Mouse (Mus musculus) layer of hippocampus, adult 18-20 months (tissue): ENCODE data around the gene Fat1. TPM values are rescaled to one million over a fixed set of nuclear protein-coding genes. Genes with fewer than 3 reads are reported as not detected.

Experiments
- DNase-seq, 2 experiments: peaks; one replicate each; pipeline ENCODE4 v3.0.0; 2022; ENCODE audit warnings: low spot score in 2 of 2
- long read RNA-seq: library from polyadenylated mRNA; stranded (forward); transcript quantifications from one replicate; pipeline ENCODE4 v2.0.0, GENCODE M21; 2021
- total RNA-seq, 2 experiments: library from RNA; stranded (reverse); gene quantifications; 2 replicates each; pipeline ENCODE4 v1.2.3; 2021

Fat1 gene
- 10 to 100 TPM; 19.5 to 23.1 TPM for total RNA-seq
- long read RNA-seq, partial matches to known transcripts = 5 of 6 reads
- long read RNA-seq, other reads (novel, unspliced or antisense) = 1 of 6 reads

DNA sequence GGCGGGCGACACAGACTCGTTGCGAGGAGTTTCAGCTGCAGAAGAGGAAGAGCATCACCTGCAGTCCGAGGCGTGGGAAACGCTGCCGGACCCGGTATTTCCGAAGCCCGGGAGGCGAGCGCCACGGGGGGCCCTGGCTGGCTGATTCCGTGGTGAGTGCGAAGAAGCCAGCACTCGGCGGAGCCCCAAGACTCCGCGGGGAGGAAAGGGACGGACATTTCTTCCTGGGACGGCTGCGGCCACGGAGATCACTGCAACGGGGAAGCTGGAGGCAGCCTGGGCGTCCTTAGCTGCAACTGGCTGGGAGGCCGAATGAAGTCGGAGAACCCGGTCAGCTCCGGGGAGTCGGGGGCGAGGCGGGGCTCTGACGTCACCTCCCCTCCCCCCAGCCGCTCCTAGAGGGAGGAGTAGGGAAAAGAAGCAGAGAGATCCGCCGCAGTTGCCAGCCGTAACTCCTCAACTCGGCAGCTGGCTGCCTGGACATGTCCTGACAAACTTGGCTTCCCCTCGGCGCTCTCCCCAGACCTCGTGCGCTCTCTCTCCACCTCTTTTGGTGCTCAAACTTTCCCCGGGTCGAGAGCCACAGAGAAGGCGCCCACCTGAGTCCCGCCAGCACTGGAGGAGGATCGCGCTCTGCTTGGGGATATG lies at the start of gene Fat1:
Fat1 (plus strand) TSS at position 598 of the 648 bp plus-strand sequence.
- DNase-seq = peak; percentile 40 to 59

- no peak for DNase-seq
These were observed 40.6 kb upstream of the Fat1 start for GRCm38 (mm10) chr8:44894626-44895025.

DNA sequence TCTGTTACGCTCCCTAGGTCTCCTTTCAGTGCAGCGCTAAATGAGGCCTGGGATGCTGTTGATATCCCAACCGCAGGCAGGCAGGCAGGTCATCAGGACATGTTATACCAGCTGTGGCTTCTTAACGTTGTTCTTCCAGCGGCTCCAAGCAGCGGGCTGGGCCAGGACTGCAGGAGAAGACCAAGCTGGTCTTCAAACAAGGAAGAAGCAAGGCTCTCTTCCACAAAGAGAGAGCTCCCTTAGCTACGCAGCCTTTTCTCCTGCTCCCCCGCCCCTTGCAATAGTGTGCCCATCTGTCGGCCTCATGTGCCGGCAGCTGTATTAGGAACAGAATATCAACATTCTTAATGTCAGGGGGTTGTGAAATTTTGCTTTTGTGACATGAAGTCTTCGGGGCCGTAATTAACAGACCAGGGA lies 35.7 kb upstream of the Fat1 start:
- peak; percentile 22 to 54 for DNase-seq

GRCm38 (mm10) chr8:44911126-44911903 lies 23.9 kb upstream of the Fat1 start:
- DNase-seq = no peak

GRCm38 (mm10) chr8:44919487-44920082 lies 15.7 kb upstream of the Fat1 start:
- DNase-seq = no peak

DNA sequence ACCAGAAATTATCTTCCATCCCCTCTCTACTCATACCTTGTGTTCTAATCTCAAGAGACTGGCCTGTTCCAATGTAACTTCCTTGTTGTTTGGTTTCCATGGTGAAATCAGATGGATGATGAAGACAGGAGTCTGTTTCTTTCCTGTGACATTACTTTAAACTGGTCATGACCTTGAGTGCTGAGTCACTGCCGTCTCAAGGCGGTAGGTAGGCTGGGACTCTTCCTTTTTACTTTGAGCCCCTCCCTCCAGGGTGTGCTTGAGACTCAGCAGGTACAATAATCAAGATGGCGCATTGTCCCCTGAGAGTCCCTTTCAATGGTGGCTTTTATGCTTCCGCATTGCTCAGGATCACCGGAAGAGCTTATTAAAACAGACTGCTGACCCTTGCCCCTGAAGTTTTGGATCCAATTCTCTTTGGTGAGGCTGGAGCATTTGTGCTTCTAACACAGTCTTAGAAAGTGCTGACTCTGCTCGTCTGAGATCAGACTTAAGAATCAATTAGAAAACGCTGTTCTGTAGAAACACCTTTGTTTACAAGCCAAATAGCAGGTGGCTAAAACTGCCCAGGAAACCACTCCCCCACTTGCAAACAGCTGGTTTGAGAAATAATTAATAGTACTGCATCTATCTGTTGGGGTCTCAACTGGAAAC lies 14.7 kb upstream of the Fat1 start:
- DNase-seq = no peak

GRCm38 (mm10) chr8:44924995-44925394 lies 10.3 kb upstream of the Fat1 start:
- DNase-seq = no peak

DNA sequence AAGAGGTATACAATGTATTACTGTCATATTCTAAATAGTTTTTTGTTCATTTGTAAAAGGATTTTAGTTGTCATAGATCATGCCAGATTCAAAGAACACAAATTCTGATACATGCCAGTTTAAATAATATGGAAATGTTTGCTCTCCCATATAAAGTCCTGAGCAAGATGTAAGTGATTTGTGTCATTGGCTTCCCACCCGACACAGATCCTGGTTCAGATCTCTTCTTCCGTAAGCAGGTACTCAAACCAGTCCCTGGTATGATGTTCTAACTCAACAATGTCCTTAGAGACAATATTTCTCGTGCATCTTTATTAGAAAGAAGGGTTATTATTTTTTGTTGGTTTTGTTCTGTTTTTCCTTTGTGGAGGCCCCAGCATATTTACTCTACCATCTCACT lies 5.2 kb upstream of the Fat1 start:
- no peak for DNase-seq

DNA sequence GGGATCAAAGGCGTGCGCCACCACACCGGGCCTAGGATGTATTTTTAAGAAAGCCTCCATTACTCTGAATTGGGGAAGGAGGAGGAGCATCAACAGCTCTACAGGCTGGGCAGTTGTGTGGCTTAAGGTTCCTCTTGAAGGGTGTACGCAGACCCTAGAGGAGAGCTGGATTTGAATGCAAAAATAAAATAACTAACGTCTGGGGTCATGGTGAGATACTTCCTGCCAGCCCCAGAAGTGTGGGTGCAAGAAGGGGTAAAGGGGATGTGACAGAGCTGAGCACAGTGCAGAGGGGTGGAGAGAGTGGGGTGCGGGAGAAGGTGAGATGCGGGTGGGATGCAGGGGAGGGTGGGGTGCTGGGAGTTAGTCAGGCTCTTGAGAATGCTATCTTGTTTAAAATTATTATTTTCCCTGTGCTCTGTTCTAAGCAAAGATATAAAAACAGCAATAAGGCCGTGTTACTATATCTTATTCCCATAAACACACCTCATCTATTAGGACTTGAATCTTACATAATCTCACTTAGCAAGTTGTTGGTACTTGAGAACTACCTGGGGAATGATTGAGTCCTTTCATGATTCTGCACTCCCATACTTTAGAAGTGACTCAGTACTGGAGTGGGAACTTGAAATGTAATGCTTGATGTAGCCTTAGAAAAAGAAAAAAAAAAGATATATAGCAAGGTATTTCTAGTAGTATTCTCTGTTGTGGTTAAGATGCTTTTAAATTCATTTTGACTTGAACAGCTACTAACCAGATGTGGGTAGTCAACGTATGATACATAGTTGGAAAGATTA lies 2.5 kb upstream of the Fat1 start:
- DNase-seq = no peak

- no peak for DNase-seq
These were observed 1.8 kb upstream of the Fat1 start for GRCm38 (mm10) chr8:44933478-44933877.

- DNase-seq = no peak
These were observed 831 bp upstream of the Fat1 start for GRCm38 (mm10) chr8:44934416-44934815.

DNA sequence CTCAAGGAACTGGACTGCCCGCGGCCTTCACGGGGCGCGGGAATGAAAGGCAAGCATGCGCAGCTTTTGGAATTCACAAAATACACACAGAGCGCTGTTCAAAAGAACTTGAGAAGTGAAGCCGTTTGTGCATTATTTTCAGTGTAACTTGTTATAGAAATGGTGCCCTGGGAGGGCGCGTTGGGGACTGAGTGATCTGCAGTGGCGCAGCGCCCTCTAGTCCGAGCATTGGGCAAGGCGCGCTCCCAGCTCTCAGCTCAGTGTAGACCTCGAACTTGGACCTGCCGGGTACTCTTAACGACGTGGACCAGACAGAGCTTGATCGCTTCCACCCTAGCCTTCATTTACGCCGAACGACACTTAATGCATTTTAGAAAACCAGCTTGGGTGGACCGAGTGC lies 494 bp downstream of the Fat1 start:
- peak; percentile 76 to 90 for DNase-seq

DNA sequence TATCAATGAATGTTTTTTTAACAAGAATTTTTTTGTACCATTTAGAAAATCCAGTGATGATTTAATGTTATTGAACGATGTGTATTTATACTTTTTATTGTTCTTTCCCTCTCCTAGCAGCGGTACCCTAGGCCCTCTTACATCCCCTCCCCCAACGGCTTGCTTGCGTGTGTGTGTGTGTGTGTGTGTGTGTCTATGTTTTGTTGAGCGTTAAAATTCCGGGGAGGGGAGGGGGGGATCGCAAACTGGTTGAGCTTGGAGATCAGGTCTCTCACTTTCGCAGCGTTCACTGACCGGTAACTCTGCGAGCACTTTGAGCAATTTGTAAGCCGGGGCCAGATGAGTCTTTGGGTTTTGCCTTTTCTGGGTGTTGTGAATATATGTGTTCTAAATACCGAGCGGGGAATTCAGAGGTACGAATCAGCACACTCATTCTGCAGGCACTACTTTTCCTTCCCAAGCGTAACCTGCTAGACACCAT lies 1.3 kb downstream of the Fat1 start:
- no peak for DNase-seq

DNA sequence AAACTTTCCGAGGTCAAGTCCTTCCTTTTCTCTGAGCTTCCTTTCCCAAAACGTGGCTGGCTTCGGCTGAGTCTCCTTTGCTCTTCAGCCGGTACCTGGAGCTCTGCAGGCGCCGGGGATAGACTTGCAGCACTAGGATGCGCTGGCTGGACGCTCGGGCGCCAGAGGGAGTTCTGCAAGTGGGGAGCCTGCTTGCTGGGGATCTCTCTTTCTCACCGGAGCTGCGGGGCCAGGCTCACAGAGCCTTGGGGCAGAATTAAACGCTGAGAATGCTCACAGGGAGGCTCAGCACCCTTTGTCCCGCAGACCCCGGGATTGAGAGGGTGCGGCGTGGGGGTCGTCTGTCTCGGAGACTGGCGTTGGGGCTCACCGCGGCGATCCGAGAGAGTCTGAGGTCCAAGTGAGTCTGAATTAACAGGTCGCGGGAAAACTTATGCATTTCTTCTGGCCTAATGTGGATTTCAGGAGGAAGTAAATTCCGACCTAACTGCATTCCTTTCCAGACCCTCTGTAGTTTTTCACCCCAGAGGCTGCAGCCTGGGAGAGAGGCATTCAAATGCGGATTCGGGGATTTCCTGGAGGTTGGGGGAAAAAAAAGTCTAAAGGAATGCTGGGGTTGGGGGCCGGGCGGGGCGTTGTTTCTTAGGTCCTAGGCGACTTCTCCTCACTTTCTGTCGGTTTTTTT lies 2.0 kb downstream of the Fat1 start:
- peak; percentile 41 to 62 for DNase-seq

DNA sequence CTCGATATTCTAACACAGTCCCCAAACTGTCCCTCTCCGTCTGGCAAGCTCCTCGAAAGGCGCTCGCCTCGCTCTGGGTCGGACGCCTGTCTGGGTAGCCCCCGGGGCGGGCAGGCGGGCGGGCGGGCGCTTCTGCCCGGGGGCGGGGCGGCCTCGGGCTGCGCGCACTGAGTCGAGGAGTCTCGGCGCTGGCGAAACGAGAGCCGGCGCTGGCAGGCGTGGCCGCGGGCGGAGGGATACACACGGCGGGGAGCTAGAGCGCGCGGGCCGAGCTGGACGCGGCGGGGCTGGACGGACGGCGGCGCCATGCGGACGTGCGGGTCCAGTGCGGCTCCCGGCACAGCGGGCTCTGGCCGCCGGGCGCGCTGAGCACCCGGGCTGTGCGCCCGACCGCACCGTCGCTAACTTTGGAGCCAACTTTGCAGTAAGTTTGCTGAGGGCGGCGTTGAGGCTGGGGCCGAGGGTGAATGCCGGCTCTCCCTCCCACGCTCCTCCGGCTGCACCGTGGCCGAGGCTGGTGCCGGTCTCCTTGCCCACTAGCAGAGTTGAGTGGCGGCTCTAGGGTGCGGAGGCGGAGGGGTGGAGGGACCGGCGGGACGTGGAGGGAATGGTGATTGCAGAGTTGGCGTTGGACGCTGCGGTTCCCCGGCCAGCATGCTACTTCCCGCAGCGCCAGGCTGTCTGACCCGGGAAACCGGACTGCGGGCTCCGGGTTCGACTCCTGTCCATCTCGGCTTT lies 2.8 kb downstream of the Fat1 start:
- peak; percentile 84 to 87 for DNase-seq

DNA sequence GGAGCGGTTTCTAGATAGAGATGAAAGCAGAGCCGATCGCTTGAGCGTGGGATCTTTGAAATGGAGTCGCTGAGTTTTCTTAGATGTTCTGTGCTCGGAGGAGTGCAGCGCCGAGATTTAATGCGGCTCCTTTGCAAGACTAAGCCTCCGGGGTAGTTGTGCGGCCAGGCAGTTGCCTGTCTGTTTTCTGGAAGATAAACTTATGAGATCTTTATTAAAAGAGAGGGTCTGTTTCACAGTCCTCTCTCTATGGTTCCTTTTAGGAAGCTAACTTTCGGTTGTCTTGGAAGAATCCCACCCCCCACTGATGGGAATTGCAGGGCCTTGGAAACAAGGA lies 3.4 kb downstream of the Fat1 start:
- no peak for DNase-seq

DNA sequence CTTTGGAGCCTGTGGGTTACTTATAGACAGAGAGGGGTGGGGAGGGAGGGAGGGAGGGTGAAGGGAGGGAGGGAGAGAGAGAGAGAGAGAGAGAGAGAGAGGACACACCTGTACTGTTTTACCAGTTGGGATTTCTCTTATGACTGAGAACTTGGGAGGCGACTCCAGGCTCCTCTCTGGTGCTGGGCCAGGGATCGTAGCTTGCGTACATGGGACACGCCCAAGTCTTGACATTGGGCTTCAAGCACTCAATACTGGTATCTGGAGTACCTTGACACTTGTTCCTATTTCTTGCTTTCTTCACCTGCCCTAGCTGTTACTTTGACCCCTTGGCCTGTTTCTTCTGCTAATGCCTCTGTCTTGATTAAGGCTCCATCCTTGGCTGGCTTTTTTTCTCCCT lies 10.3 kb downstream of the Fat1 start:
- no peak for DNase-seq

DNA sequence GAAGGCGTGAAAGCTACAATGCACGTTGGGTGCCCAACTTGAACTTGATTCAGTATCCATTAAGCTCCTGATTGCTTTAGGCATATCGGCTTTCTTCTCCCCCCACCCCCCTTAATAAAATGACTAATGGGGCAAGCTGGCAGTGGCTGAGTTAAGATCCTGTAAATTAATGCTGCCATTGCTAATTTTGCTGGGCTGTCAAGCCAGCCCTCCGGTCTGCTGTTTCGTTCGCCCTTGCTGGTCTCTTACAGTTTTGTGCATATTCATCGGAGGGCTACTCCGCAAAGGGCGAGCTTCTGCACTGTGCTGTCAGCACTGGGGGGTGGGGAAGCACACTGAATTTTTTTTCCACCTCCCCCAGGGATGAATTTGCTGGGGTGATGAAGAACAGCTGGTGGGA lies 13.3 kb downstream of the Fat1 start:
- DNase-seq = no peak

DNA sequence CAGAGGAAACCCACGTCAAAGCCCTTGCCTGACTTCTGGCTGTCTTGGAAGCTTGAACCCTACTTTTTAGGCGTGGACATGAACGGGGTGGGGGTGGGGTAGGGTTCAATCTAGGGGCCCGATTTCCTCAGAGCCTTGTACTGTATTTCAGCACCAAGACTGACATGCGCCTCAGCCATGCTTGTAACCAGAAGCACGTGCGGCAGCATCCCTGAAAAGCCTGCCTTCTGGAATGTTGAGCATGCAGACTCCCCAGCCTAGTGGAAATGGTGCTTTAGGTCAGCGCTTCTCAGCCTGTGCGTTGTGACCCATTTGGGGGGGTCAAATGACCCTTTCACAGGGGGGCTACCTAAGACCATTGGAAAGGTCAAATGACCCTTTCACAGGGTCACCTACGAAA lies 25.2 kb downstream of the Fat1 start:
- no peak for DNase-seq

DNA sequence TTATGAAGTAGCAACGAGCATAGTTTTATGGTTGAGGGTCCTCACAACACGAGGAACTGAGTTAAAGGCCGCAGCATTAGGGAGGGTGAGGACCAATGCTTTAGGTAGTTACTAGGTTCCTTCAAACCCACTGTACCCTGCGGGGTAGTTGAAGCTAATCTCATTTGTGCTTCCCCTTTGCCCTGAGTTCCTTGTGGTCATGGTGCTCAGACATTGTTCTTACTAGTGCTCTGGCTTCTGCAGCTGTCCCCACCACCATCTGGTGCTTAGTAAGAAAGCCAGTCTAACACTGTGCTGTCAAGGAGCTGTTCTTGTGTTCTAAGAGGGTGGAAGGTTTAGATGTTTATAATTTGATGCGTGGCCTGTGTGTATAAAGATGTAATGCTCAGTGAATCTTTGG lies 25.7 kb downstream of the Fat1 start:
- DNase-seq = no peak
